Mouse (Mus musculus) heart, adult 2 months (tissue): Measurements from ENCODE around the gene Rpl12.

ENCODE experiments used
- CTCF ChIP-seq: fragments of 200-600 bp; IDR thresholded peaks from 2 replicates; pipeline ENCODE4 v1.8.1; 2022; ENCODE audit warnings: antibody characterized with exemption, mild to moderate bottlenecking, moderate library complexity
- EP300 ChIP-seq: fragments of 200-500 bp; IDR thresholded peaks from 2 replicates; pipeline ENCODE4 v1.6.1; 2011; ENCODE audit warnings: low read depth, low read length, control low read depth; ENCODE audit not compliant: insufficient read depth
- POLR2A ChIP-seq: fragments of 200-500 bp; IDR thresholded peaks from 2 replicates; pipeline ENCODE4 v1.6.1; 2011; ENCODE audit warnings: mild to moderate bottlenecking, low read depth, low read length, control low read depth; ENCODE audit not compliant: insufficient read depth

GRCm38 (mm10) chr2:33014877-33015276 is 53.5 kb downstream of the Rpl12 start:
- TF ChIP-seq EP300: no peak
- TF ChIP-seq POLR2A: no peak
- TF ChIP-seq CTCF: no peak
